Mouse (Mus musculus) forebrain, embryonic 13.5 days (tissue): ENCODE results near the gene Eef1akmt4. TPM values are rescaled to one million over a fixed set of nuclear protein-coding genes. Genes with fewer than 3 reads are reported as not detected.

Experiments
- ATAC-seq: fragments of 200-750 bp; cut with Nextera tagmentation; 2 replicates; pipeline ENCODE4 v1.8.0; 2017
- H3K27ac ChIP-seq: fragments of 300-500 bp; sonication (generic); 2 replicates; pipeline ENCODE4 v1.5.1; 2015; ENCODE audit warnings: inconsistent platforms, mild to moderate bottlenecking, moderate library complexity
- H3K27me3 ChIP-seq: fragments of 300-500 bp; sonication (generic); 2 replicates; pipeline ENCODE4 v1.6.1; 2015; ENCODE audit warnings: mild to moderate bottlenecking, inconsistent platforms
- H3K36me3 ChIP-seq: fragments of 300-500 bp; sonication (generic); 2 replicates; pipeline ENCODE4 v1.6.1; 2015; ENCODE audit warnings: mild to moderate bottlenecking, inconsistent platforms; ENCODE audit not compliant: poor library complexity, severe bottlenecking
- H3K4me1 ChIP-seq: fragments of 300-500 bp; sonication (generic); 2 replicates; pipeline ENCODE4 v1.6.1; 2015; ENCODE audit warnings: inconsistent platforms
- H3K4me2 ChIP-seq: fragments of 300-500 bp; sonication (generic); 2 replicates; pipeline ENCODE4 v1.6.1; 2015; ENCODE audit warnings: inconsistent platforms, mild to moderate bottlenecking, moderate library complexity
- H3K4me3 ChIP-seq: fragments of 300-500 bp; sonication (generic); 2 replicates; pipeline ENCODE4 v1.5.1; 2015; ENCODE audit warnings: mild to moderate bottlenecking, inconsistent platforms
- H3K9ac ChIP-seq: fragments of 300-500 bp; sonication (generic); 2 replicates; pipeline ENCODE4 v1.6.1; 2015; ENCODE audit warnings: mild to moderate bottlenecking, inconsistent platforms
- H3K9me3 ChIP-seq: fragments of 300-500 bp; sonication (generic); replicated peaks from 2 replicates; pipeline ENCODE4 v1.6.1; 2016; ENCODE audit warnings: inconsistent platforms
- WGBS: fragments of 180-500 bp; shearing (Covaris S2); methylation state at CpG from one replicate; pipeline ENCODE4 v1.1.7; 2015; 5-methylcytosine and 5-hydroxymethylcytosine counted together
- polyA plus RNA-seq: library from polyadenylated mRNA; unstranded; fragments of >200 nt; fragmentation: Nextera tagmentation; extraction: Ambion mirVana; gene quantifications from 2 replicates; pipeline ENCODE4 v1.2.1, GENCODE M21; 2015

Gene Eef1akmt4
- 21.1 and 23.9 TPM in 2 replicates for polyA plus RNA-seq

- H3K4me2 ChIP-seq, result peak within 1 kb of the TSS; percentile 71
- H3K4me1 ChIP-seq, result peaks cover 23% of the 10 kb centered on the region
- H3K27me3 ChIP-seq, result no peaks in the 10 kb centered on the region
- peak within 1 kb of the TSS; percentile 89 for H3K9ac ChIP-seq
- ATAC-seq, result peak; percentile 96
- peak within 1 kb of the TSS; percentile 77 for H3K4me3 ChIP-seq
- WGBS, result 2% methylated on average over 41 of the region's 41 CpGs
- H3K36me3 ChIP-seq, result peaks cover 19% of the 10 kb centered on the region
- no peaks in the 10 kb centered on the region for H3K9me3 ChIP-seq
- peak within 1 kb of the TSS; percentile 77 for H3K27ac ChIP-seq
Observed at GRCm38 (mm10) chr16:20611357-20612227, at the start of gene Eef1akmt4, which contains the start of the genes Gm49333 and Alg3. Gene Eef1akmt4, plus strand, starts transcription at chr16:20611593. Gene Gm49333, plus strand, starts transcription at chr16:20611610. Gene Alg3, minus strand, starts transcription at chr16:20611735.

DNA sequence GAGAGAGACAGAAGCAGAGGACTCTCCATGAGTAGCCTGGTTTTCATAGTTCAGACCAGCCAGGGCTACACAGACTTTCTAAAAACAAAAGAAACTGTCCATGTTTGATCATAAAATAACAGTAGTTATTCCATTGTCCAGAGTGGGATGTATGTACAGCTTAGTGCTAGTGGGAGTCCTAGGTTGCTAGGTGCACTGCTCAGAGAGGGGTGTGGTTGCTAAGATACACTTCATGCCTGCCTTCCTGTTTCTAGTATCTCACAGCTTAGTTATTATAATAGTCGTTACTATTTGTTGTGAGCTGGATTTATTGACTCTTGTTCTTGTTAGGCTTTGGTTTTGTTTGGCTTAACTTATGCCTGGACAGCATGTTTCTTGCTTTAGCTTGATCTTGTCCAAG is 46.3 kb upstream of the Eef1akmt4 start:
- Histone ChIP-seq H3K36me3 (peaks cover 35% of the 10 kb centered on the region), H3K27me3 (no peaks in the 10 kb centered on the region), H3K9ac (no peak overlapping the region), H3K4me3 (no peak overlapping the region), H3K27ac (no peak overlapping the region), H3K4me1 (no peaks in the 10 kb centered on the region), H3K9me3 (no peaks in the 10 kb centered on the region), H3K4me2 (no peak overlapping the region)
- WGBS, result 63% methylated on average over 1 of the region's 1 CpGs
- 0 out of 2 replicates have a peak, but pooled peaks have one; percentile 24 for ATAC-seq

GRCm38 (mm10) chr16:20589366-20589938 is 21.9 kb upstream of the Eef1akmt4 start, which contains the start of gene Vwa5b2:
Gene Vwa5b2, plus strand, starts transcription at chr16:20589471.
- Histone ChIP-seq H3K4me1 (peaks cover 21% of the 10 kb centered on the region), H3K4me2 (peak within 1 kb of the TSS; percentile 93), H3K27ac (no peak within 1 kb of the TSS), H3K9me3 (no peaks in the 10 kb centered on the region), H3K27me3 (peaks cover 67% of the 10 kb centered on the region), H3K4me3 (peak within 1 kb of the TSS; percentile 52), H3K36me3 (no peaks in the 10 kb centered on the region), H3K9ac (peak within 1 kb of the TSS; percentile 66)
- under 1% methylated on average over 24 of the region's 24 CpGs for WGBS
- ATAC-seq, result peak; percentile 64

DNA sequence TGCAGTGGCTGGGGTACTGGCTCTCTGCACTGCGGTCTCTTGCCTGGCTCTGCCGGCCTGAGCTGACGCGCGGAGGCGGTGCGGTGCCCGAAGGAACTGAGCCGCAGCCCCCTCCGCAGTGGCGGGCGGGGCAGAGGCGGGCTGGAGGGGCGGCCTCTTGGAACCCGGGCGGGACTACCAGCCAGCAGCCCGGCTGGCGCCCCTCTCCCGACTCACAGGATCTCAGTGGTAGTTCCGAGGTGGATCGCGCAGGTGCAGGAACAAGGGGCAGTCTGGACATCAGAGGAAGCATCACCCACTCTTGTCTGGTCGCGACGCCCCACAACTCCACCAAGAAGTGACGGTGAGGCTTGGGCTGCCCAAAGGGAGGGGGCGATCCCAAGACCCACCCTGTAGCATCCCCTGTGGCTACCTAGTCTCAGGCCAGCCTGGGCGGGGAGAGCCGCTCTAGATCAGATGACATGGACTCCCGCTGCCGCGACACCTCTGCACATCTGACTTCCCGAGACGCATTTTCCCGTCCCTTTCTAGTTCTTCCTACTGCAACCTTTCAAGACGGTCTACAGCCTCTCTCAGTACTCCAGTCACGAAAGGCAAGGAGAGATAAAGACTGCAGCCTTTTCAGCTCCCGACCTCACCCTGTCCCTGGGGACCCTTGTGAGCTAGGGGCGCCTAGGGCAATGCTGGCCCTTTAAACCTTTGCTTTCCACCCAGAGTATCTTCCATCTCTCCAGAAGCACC is 21.3 kb upstream of the Eef1akmt4 start:
- peak overlapping the region; percentile 66 for H3K9ac ChIP-seq
- peaks cover 70% of the 10 kb centered on the region for H3K27me3 ChIP-seq
- WGBS, result under 1% methylated on average over 39 of the region's 39 CpGs
- peak overlapping the region; percentile 52 for H3K4me3 ChIP-seq
- no peak overlapping the region for H3K27ac ChIP-seq
- no peaks in the 10 kb centered on the region for H3K36me3 ChIP-seq
- H3K4me2 ChIP-seq, result peak overlapping the region; percentile 93
- H3K4me1 ChIP-seq, result peaks cover 21% of the 10 kb centered on the region
- peak; percentile 88 for ATAC-seq
- H3K9me3 ChIP-seq, result no peaks in the 10 kb centered on the region

DNA sequence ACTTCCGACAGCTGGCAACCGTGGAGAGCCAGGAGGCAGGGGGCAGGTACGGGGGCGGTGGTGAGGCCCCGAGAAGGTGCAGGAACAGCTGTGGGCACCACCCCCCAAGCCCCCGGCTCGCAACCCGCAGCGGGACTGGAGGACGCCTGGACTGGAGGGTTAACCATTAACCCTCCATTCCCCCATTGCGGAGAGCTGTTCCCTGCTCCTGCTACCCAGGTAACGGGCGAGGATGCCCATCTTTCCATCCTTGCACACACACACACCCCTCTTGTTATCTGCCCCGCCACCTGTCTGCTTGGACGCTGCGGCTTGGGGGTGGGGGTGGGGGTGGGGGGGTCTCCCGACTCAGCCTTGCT is 20.7 kb upstream of the Eef1akmt4 start:
- H3K4me1 ChIP-seq, result peaks cover 21% of the 10 kb centered on the region
- H3K4me2 ChIP-seq, result peak overlapping the region; percentile 93
- peak overlapping the region; percentile 66 for H3K9ac ChIP-seq
- H3K27ac ChIP-seq, result no peak overlapping the region
- WGBS, result 5% methylated on average over 16 of the region's 17 CpGs
- peak overlapping the region; percentile 52 for H3K4me3 ChIP-seq
- H3K9me3 ChIP-seq, result no peaks in the 10 kb centered on the region
- 0 out of 2 replicates have a peak, but pooled peaks have one; percentile 5 for ATAC-seq
- H3K36me3 ChIP-seq, result no peaks in the 10 kb centered on the region
- H3K27me3 ChIP-seq, result peaks cover 70% of the 10 kb centered on the region

DNA sequence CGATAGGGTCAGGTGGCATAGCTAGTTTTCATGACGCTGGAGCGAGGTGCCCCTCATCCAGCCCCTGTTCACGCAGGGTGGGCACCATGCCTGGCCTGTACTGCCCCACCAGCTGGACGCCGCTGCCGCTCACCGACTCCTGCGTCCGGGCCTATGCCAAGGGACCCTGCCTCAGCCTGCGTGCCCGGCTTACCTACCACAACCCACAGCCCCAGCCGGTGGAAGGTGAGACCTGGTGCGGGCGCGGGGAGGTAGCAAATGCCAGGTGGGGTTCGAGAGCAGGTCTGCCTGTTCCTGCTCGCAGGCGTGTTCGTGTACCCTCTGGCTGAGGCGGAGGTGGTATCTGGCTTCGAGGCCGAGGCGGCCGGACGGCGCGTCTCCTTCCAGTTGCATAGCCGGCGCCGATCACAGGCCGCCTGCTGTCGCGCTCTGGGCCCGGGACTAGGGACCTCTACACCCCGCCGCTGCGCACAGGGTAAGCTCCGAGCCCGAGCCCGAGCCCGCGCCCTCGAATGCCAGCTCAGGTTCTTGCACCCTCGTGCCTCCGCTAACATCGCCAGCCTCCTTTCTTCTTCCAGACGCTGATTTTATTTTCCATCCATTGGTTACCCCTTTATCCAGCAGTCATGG is 20.2 kb upstream of the Eef1akmt4 start:
- Histone ChIP-seq H3K9ac (0 out of 2 replicates have a peak overlapping the region, but pooled peaks have one; percentile 27), H3K4me3 (peak overlapping the region; percentile 52), H3K4me2 (peak overlapping the region; percentile 93), H3K27ac (no peak overlapping the region), H3K36me3 (no peaks in the 10 kb centered on the region), H3K27me3 (peaks cover 70% of the 10 kb centered on the region), H3K9me3 (no peaks in the 10 kb centered on the region), H3K4me1 (peaks cover 21% of the 10 kb centered on the region)
- ATAC-seq, result 0 out of 2 replicates have a peak, but pooled peaks have one; percentile 2
- 3% methylated on average over 48 of the region's 48 CpGs for WGBS

- H3K36me3 ChIP-seq, result no peaks in the 10 kb centered on the region
- no peak overlapping the region for H3K9ac ChIP-seq
- H3K27ac ChIP-seq, result no peak overlapping the region
- H3K4me1 ChIP-seq, result peaks cover 12% of the 10 kb centered on the region
- no peak for ATAC-seq
- no peak overlapping the region for H3K4me3 ChIP-seq
- 90% methylated on average over 7 of the region's 7 CpGs for WGBS
- no peak overlapping the region for H3K4me2 ChIP-seq
- H3K9me3 ChIP-seq, result no peaks in the 10 kb centered on the region
- peaks cover 45% of the 10 kb centered on the region for H3K27me3 ChIP-seq
Observed at GRCm38 (mm10) chr16:20595060-20595673, 16.2 kb upstream of the Eef1akmt4 start.

GRCm38 (mm10) chr16:20595737-20596136 is 15.7 kb upstream of the Eef1akmt4 start:
- Histone ChIP-seq H3K4me1 (peaks cover 6% of the 10 kb centered on the region), H3K9me3 (no peaks in the 10 kb centered on the region), H3K4me2 (no peak overlapping the region), H3K27me3 (peaks cover 40% of the 10 kb centered on the region), H3K36me3 (no peaks in the 10 kb centered on the region), H3K9ac (no peak overlapping the region), H3K27ac (no peak overlapping the region), H3K4me3 (no peak overlapping the region)
- WGBS, result 89% methylated on average over 4 of the region's 4 CpGs
- ATAC-seq, result no peak

- WGBS, result 78% methylated on average over 7 of the region's 7 CpGs
- H3K4me2 ChIP-seq, result no peak overlapping the region
- H3K4me3 ChIP-seq, result no peak overlapping the region
- H3K9ac ChIP-seq, result no peak overlapping the region
- H3K9me3 ChIP-seq, result no peaks in the 10 kb centered on the region
- ATAC-seq, result no peak
- no peaks in the 10 kb centered on the region for H3K4me1 ChIP-seq
- H3K27me3 ChIP-seq, result peaks cover 28% of the 10 kb centered on the region
- H3K27ac ChIP-seq, result no peak overlapping the region
- no peaks in the 10 kb centered on the region for H3K36me3 ChIP-seq
Observed at GRCm38 (mm10) chr16:20596687-20597441, 14.5 kb upstream of the Eef1akmt4 start.

DNA sequence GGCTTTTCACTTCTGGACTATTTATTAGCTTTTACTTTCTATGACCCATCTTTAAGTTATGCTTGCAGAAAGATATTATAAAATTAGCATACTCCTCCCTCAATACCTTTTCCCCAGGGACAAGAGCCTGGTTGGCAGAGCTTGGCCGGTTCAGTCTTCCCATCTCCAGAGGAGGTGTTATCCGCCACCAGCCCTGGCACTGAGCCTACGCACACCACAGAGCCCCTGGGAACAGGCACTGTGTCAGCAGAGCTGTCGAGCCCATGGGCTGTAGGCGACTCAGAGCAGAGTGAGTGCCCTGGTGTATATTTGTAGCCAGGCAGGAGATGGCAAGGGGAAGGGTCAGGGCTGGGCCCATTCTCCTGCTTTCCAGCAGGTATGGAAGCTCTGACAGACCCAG is 10.9 kb upstream of the Eef1akmt4 start:
- WGBS, result 73% methylated on average over 5 of the region's 5 CpGs
- ATAC-seq, result no peak
- no peaks in the 10 kb centered on the region for H3K27me3 ChIP-seq

More for the DNA sequence above, 10.9 kb upstream of the Eef1akmt4 start:
- Histone ChIP-seq H3K4me3 (no peak overlapping the region), H3K36me3 (peaks cover 19% of the 10 kb centered on the region), H3K4me2 (no peak overlapping the region), H3K27ac (no peak overlapping the region), H3K9me3 (no peaks in the 10 kb centered on the region), H3K9ac (0 out of 2 replicates have a peak overlapping the region, but pooled peaks have one; percentile 3), H3K4me1 (peaks cover 11% of the 10 kb centered on the region)
